Mouse (Mus musculus): ENCODE data around the gene Moap1. TPM values are rescaled to one million over a fixed set of nuclear protein-coding genes. Genes with fewer than 3 reads are reported as not detected.

The Moap1 gene
- total and polyA plus RNA-seq, 3 experiments: 8.2 to 8.4 TPM; not detected in 1

- Histone ChIP-seq H3K4me3 (ENCODE audit: control insufficient read depth in 1 of 2, insufficient read depth in 1 of 2, low read depth in 2 of 2, low read length in 2 of 2) (peak overlapping the region; percentile 27 to 66), H3K27ac (ENCODE audit: control insufficient read depth, low read depth, low read length) (peak overlapping the region; percentile 62; the same call in 1 of the 2 replicates), H3K79me2 (ENCODE audit: control insufficient read depth, insufficient read depth, low read length, poor library complexity) (peaks cover 20% of the 10 kb centered on the region), H3K36me3 (ENCODE audit: control insufficient read depth in 1 of 2, insufficient read depth in 2 of 2, low read length in 2 of 2) (peaks cover 0 to 5% of the 10 kb centered on the region in 2 experiments; a peak in 2 of 4 replicates), H3K9me3 (replicated peaks; ENCODE audit: insufficient read depth, low read length) (no peaks in the 10 kb centered on the region), H3K27me3 (ENCODE audit: control insufficient read depth in 1 of 2, insufficient read depth in 2 of 2, low read length in 2 of 2) (no peaks in the 10 kb centered on the region), H3K9ac (ENCODE audit: control insufficient read depth, low read depth, low read length, poor library complexity, severe bottlenecking) (peak overlapping the region; percentile 83), H3K4me1 (ENCODE audit: control insufficient read depth in 1 of 2, insufficient read depth in 2 of 2, low read length in 2 of 2) (peaks cover 9 to 20% of the 10 kb centered on the region in 2 experiments)
- TF ChIP-seq ZKSCAN1 (IDR thresholded peaks at IDR 0.05; ENCODE audit: low read depth, low read length) (no peak), MYC (IDR thresholded peaks at IDR 0.05; ENCODE audit: low read depth, low read length) (no peak), ZMIZ1 (IDR thresholded peaks at IDR 0.05; ENCODE audit: low read depth, low read length) (no peak), MXI1 (IDR thresholded peaks at IDR 0.05; ENCODE audit: low read depth, low read length) (no peak), MEF2A (IDR thresholded peaks at IDR 0.05; ENCODE audit: extremely low read depth, insufficient replicate concordance, low read depth, low read length, poor library complexity, severe bottlenecking) (no peak), CHD1 (IDR thresholded peaks at IDR 0.05; ENCODE audit: low read depth, low read length) (no peak; the same call in 1 of the 2 replicates), ZC3H11A (IDR thresholded peaks at IDR 0.05; ENCODE audit: low read depth, low read length) (0 out of 2 replicates have a peak, but pooled peaks have one; percentile 3), MAX (IDR thresholded peaks at IDR 0.05; ENCODE audit: low read length) (no peak), TBP (IDR thresholded peaks at IDR 0.05; ENCODE audit: low read depth, low read length) (peak; percentile 67), GATA1 (IDR thresholded peaks at IDR 0.05; ENCODE audit: low read depth, low read length) (0 out of 2 replicates have a peak, but pooled peaks have one; percentile 15), TCF12 (IDR thresholded peaks at IDR 0.05; ENCODE audit: low read depth, low read length) (no peak), EP300 (IDR thresholded peaks at IDR 0.05; ENCODE audit: low read depth in 1 of 2, low read length in 2 of 2) (no peak), UBTF (IDR thresholded peaks at IDR 0.05; ENCODE audit: borderline replicate concordance, insufficient read depth, low read depth, low read length) (no peak), USF2 (IDR thresholded peaks at IDR 0.05; ENCODE audit: borderline replicate concordance in 1 of 2, insufficient read depth in 1 of 2, low read depth in 1 of 2, low read length in 2 of 2) (no peak), E2F4 (IDR thresholded peaks at IDR 0.05; ENCODE audit: borderline replicate concordance, low read depth, low read length) (no peak), BHLHE40 (IDR thresholded peaks at IDR 0.05; ENCODE audit: borderline replicate concordance, low read depth, low read length) (no peak), SMC3 (IDR thresholded peaks at IDR 0.05; ENCODE audit: low read depth, low read length) (no peak), CHD2 (IDR thresholded peaks at IDR 0.05; ENCODE audit: low read length) (no peak), GABPA (IDR thresholded peaks at IDR 0.05; ENCODE audit: low read depth, low read length) (no peak), ETS1 (IDR thresholded peaks at IDR 0.05; ENCODE audit: low read depth, low read length) (0 out of 2 replicates have a peak, but pooled peaks have one; percentile 12), NELFE (IDR thresholded peaks at IDR 0.05; ENCODE audit: low read depth, low read length) (no peak)
- DNase-seq (ENCODE audit: low read depth, low spot score): peak; percentile 70
Observed at GRCm38 (mm10) chr12:102705906-102706640, 37.4 kb downstream of the Moap1 start.
